Mouse (Mus musculus) neural tube, embryonic 11.5 days (tissue): ENCODE data around the gene Arhgap32. TPM values are rescaled to one million over a fixed set of nuclear protein-coding genes. Genes with fewer than 3 reads are reported as not detected.

Source experiments
- ATAC-seq: fragments of 200-750 bp; cut with Nextera tagmentation; 2 replicates; pipeline ENCODE4 v1.8.0; 2017; ENCODE audit warnings: moderate number of reproducible peaks, mild to moderate bottlenecking, moderate TSS enrichment, moderate library complexity; ENCODE audit not compliant: insufficient read depth, low FRiP score, low TSS enrichment
- DNase-seq: peaks from one replicate; pipeline ENCODE4 v3.0.0-alpha.2; 2015; ENCODE audit warnings: low spot score
- H3K27ac ChIP-seq: fragments of 300-500 bp; sonication (generic); 2 replicates; pipeline ENCODE4 v1.5.1; 2014; ENCODE audit warnings: low read depth, mild to moderate bottlenecking, low read length
- H3K27me3 ChIP-seq: fragments of 300-500 bp; sonication (generic); 2 replicates; pipeline ENCODE4 v1.6.1; 2014; ENCODE audit warnings: mild to moderate bottlenecking, low read length, mixed read lengths; ENCODE audit not compliant: control insufficient read depth, insufficient read depth
- H3K36me3 ChIP-seq: fragments of 300-500 bp; sonication (generic); 2 replicates; pipeline ENCODE4 v1.6.1; 2014; ENCODE audit warnings: mild to moderate bottlenecking, low read length, moderate library complexity, mixed read lengths; ENCODE audit not compliant: control insufficient read depth, insufficient read depth
- H3K4me1 ChIP-seq: fragments of 300-500 bp; sonication (generic); 2 replicates; pipeline ENCODE4 v1.6.1; 2014; ENCODE audit warnings: low read length, mixed read lengths; ENCODE audit not compliant: control insufficient read depth, insufficient read depth
- H3K4me2 ChIP-seq: fragments of 300-500 bp; sonication (generic); 2 replicates; pipeline ENCODE4 v1.6.1; 2014; ENCODE audit warnings: low read depth, mild to moderate bottlenecking, moderate library complexity
- H3K4me3 ChIP-seq: fragments of 300-500 bp; sonication (generic); 2 replicates; pipeline ENCODE4 v1.5.1; 2014; ENCODE audit warnings: low read depth, low read length
- H3K9ac ChIP-seq: fragments of 300-500 bp; sonication (generic); 2 replicates; pipeline ENCODE4 v1.6.1; 2014; ENCODE audit warnings: mild to moderate bottlenecking, low read length
- H3K9me3 ChIP-seq: fragments of 300-500 bp; sonication (generic); 2 replicates; pipeline ENCODE4 v1.6.1; 2016; ENCODE audit warnings: low read length; ENCODE audit not compliant: control insufficient read depth
- WGBS: fragments of 180-500 bp; shearing (Covaris S2); extraction: QIAGEN DNeasy Blood & Tissue Kit; methylation state at CpG from one replicate; pipeline ENCODE4 v1.1.7; 2014; 5-methylcytosine and 5-hydroxymethylcytosine counted together
- microRNA-seq: library from miRNA; unstranded; fragments of <30 nt; microRNA quantifications from one replicate; pipeline ENCODE4, GENCODE M21; 2016
- polyA plus RNA-seq: library from polyadenylated mRNA; unstranded; fragments of >200 nt; fragmentation: Nextera tagmentation; extraction: Ambion mirVana; gene quantifications from 2 replicates; pipeline ENCODE4 v1.2.1, GENCODE M21; 2014

The Arhgap32 gene
- polyA plus RNA-seq, 1 experiment from 2014 or later = 11.9 TPM

- Histone ChIP-seq H3K9ac (no peak overlapping the region), H3K27me3 (no peaks in the 10 kb centered on the region), H3K27ac (no peak overlapping the region), H3K4me1 (peaks cover 2% of the 10 kb centered on the region; the same call in 1 of the 2 replicates), H3K4me2 (no peak overlapping the region), H3K4me3 (no peak overlapping the region), H3K36me3 (no peaks in the 10 kb centered on the region), H3K9me3 (no peaks in the 10 kb centered on the region)
- DNase-seq (no peak), ATAC-seq (no peak)
- WGBS = 92% methylated on average over 3 of the region's 3 CpGs
Observed at GRCm38 (mm10) chr9:32315999-32316398, 200.1 kb downstream of the Arhgap32 start.

Small RNA genes lying within 50 kb of the gene (microRNA-seq; reads per million reads assigned to microRNA genes)
- gene Gm44453 = not detected

Other genes with a start within 250 kb of the Arhgap32 start
- gene Barx2, start 202.7 kb upstream of the Arhgap32 start, polyA plus RNA-seq = 0.31 and 0.39 TPM in 2 replicates
- 0.28 and 0.46 TPM in 2 replicates for gene Kcnj5, start 228.2 kb downstream of the Arhgap32 start, polyA plus RNA-seq